Mouse (Mus musculus) CH12.LX (cell line): ENCODE data around the gene Arhgef39. TPM values are rescaled to one million over a fixed set of nuclear protein-coding genes. Genes with fewer than 3 reads are reported as not detected.
A peak's percentile ranks its signal among the peaks of the same experiment; 100 is the strongest.

Experiments used
- DNase-seq: peaks from one replicate; pipeline ENCODE4 v3.0.0-alpha.2; 2013; ENCODE audit errors: extremely low read depth
- H3K27ac ChIP-seq: 2 replicates; pipeline ENCODE4 v1.5.1; 2012; ENCODE audit warnings: low read depth, mild to moderate bottlenecking, control low read depth, moderate library complexity; ENCODE audit not compliant: insufficient read depth
- H3K27me3 ChIP-seq: replicated peaks from 2 replicates; pipeline ENCODE3; 2012; ENCODE audit warnings: inconsistent platforms
- H3K36me3 ChIP-seq, 2 experiments: replicated peaks in 1 of 2; 2 replicates each; pipeline versions ENCODE3 to v1.6.1; 2012; ENCODE audit warnings: inconsistent platforms in 1 of 2, low read length in 1 of 2, mild to moderate bottlenecking in 1 of 2, mixed read lengths in 1 of 2, moderate library complexity in 1 of 2; ENCODE audit not compliant: control insufficient read depth in 1 of 2, insufficient read depth in 1 of 2
- H3K4me1 ChIP-seq, 2 experiments: 2 replicates each; pipeline ENCODE4 v1.6.1; 2012; ENCODE audit warnings: inconsistent platforms in 1 of 2, moderate library complexity in 1 of 2; ENCODE audit not compliant: insufficient read depth in 2 of 2, control insufficient read depth in 1 of 2
- H3K4me2 ChIP-seq: 2 replicates; pipeline ENCODE4 v1.6.1; 2012; ENCODE audit warnings: low read depth, mild to moderate bottlenecking, control low read depth; ENCODE audit not compliant: poor library complexity, insufficient read depth, severe bottlenecking
- H3K4me3 ChIP-seq, 3 experiments: fragments of 150-350 bp in 1 of 3; sonication (generic) in 1 of 3; replicated peaks in 1 of 3; 2 replicates each; pipeline versions ENCODE3 to v1.5.1; 2011 to 2012; ENCODE audit warnings: low read depth in 2 of 3, low read length in 2 of 3, mild to moderate bottlenecking in 2 of 3, moderate library complexity in 2 of 3, control low read depth in 1 of 3, improper control_type of control experiment in 1 of 3, inconsistent platforms in 1 of 3, mixed read lengths in 1 of 3; ENCODE audit not compliant: poor library complexity in 1 of 3
- H3K79me2 ChIP-seq: replicated peaks from 2 replicates; pipeline ENCODE4 v1.6.1; 2012; ENCODE audit warnings: mild to moderate bottlenecking, moderate library complexity; ENCODE audit not compliant: control insufficient read depth, poor library complexity, insufficient read depth, severe bottlenecking; ENCODE audit errors: extremely low read depth
- H3K9ac ChIP-seq: 2 replicates; pipeline ENCODE4 v1.6.1; 2012; ENCODE audit warnings: low read depth, mild to moderate bottlenecking, control low read depth, moderate library complexity; ENCODE audit not compliant: insufficient read depth
- H3K9me3 ChIP-seq: replicated peaks from 2 replicates; pipeline ENCODE3; 2012; ENCODE audit warnings: low read length, inconsistent platforms, mixed read lengths
- BHLHE40 ChIP-seq: IDR thresholded peaks from 2 replicates; pipeline ENCODE4 v1.6.1; 2011; ENCODE audit warnings: mild to moderate bottlenecking, low read depth, low read length, improper control_type of control experiment
- CHD1 ChIP-seq: IDR thresholded peaks from 2 replicates; pipeline ENCODE4 v1.6.1; 2012; ENCODE audit warnings: low read depth, low read length, improper control_type of control experiment, inconsistent platforms
- CTCF ChIP-seq, 2 experiments: IDR thresholded peaks in 1 of 2; conservative IDR thresholded peaks in 1 of 2; 2 replicates each; pipeline ENCODE4 v1.5.1; 2011 to 2012; ENCODE audit warnings: low read depth in 2 of 2, low read length in 2 of 2, improper control_type of control experiment in 1 of 2, inconsistent platforms in 1 of 2, mild to moderate bottlenecking in 1 of 2, moderate library complexity in 1 of 2
- E2F4 ChIP-seq: IDR thresholded peaks from 2 replicates; pipeline ENCODE4 v1.6.1; 2011; ENCODE audit warnings: low read depth, low read length, improper control_type of control experiment; ENCODE audit not compliant: insufficient replicate concordance
- ELF1 ChIP-seq: IDR thresholded peaks from 2 replicates; pipeline ENCODE4 v1.6.1; 2014; ENCODE audit warnings: low read depth, mild to moderate bottlenecking, inconsistent platforms, low read length, improper control_type of control experiment
- ETS1 ChIP-seq: conservative IDR thresholded peaks from 2 replicates; pipeline ENCODE4 v1.6.1; 2012; ENCODE audit warnings: low read depth, mild to moderate bottlenecking, inconsistent platforms, low read length, improper control_type of control experiment, moderate library complexity
- IRF4 ChIP-seq: IDR thresholded peaks from 2 replicates; pipeline ENCODE4 v1.6.1; 2014; ENCODE audit warnings: low read depth, mild to moderate bottlenecking, inconsistent platforms, low read length, improper control_type of control experiment
- JUN ChIP-seq: IDR thresholded peaks from 2 replicates; pipeline ENCODE4 v1.6.1; 2011; ENCODE audit warnings: low read depth, mild to moderate bottlenecking, low read length, improper control_type of control experiment, moderate library complexity; ENCODE audit not compliant: insufficient read depth
- JUND ChIP-seq: conservative IDR thresholded peaks from 2 replicates; pipeline ENCODE4 v1.6.1; 2011; ENCODE audit warnings: low read depth, low read length, improper control_type of control experiment
- KAT2A ChIP-seq: IDR thresholded peaks from 2 replicates; pipeline ENCODE4 v1.6.1; 2012; ENCODE audit warnings: low read length, improper control_type of control experiment, inconsistent platforms; ENCODE audit not compliant: insufficient replicate concordance
- MAFK ChIP-seq: IDR thresholded peaks from 2 replicates; pipeline ENCODE4 v1.6.1; 2011; ENCODE audit warnings: low read length, improper control_type of control experiment; ENCODE audit not compliant: insufficient replicate concordance
- MAX ChIP-seq: IDR thresholded peaks from 2 replicates; pipeline ENCODE4 v1.6.1; 2011; ENCODE audit warnings: low read length, improper control_type of control experiment
- MAZ ChIP-seq: IDR thresholded peaks from 2 replicates; pipeline ENCODE4 v1.6.1; 2012; ENCODE audit warnings: low read depth, mild to moderate bottlenecking, inconsistent platforms, low read length, improper control_type of control experiment, moderate library complexity
- MXI1 ChIP-seq: IDR thresholded peaks from 2 replicates; pipeline ENCODE4 v1.6.1; 2011; ENCODE audit warnings: mild to moderate bottlenecking, low read depth, low read length, improper control_type of control experiment
- MYC ChIP-seq: IDR thresholded peaks from 2 replicates; pipeline ENCODE4 v1.6.1; 2011; ENCODE audit warnings: low read depth, mild to moderate bottlenecking, improper control_type of control experiment, low read length
- NELFE ChIP-seq: IDR thresholded peaks from 2 replicates; pipeline ENCODE4 v1.6.1; 2011; ENCODE audit warnings: low read depth, low read length, improper control_type of control experiment
- NRF1 ChIP-seq: IDR thresholded peaks from 2 replicates; pipeline ENCODE4 v1.6.1; 2014; ENCODE audit warnings: low read depth, mild to moderate bottlenecking, inconsistent platforms, low read length, improper control_type of control experiment, moderate library complexity
- RAD21 ChIP-seq: IDR thresholded peaks from 2 replicates; pipeline ENCODE4 v1.6.1; 2011; ENCODE audit warnings: low read depth, mild to moderate bottlenecking, low read length, improper control_type of control experiment, moderate library complexity
- RCOR1 ChIP-seq: conservative IDR thresholded peaks from 2 replicates; pipeline ENCODE4 v1.6.1; 2012; ENCODE audit warnings: low read depth, mild to moderate bottlenecking, inconsistent platforms, low read length, improper control_type of control experiment
- SIN3A ChIP-seq: IDR thresholded peaks from 2 replicates; pipeline ENCODE4 v1.6.1; 2012; ENCODE audit warnings: low read length, improper control_type of control experiment, inconsistent platforms
- SMC3 ChIP-seq: IDR thresholded peaks from 2 replicates; pipeline ENCODE4 v1.6.1; 2011; ENCODE audit warnings: low read depth, low read length, improper control_type of control experiment
- TCF12 ChIP-seq: IDR thresholded peaks from 2 replicates; pipeline ENCODE4 v1.6.1; 2014; ENCODE audit warnings: low read depth, mild to moderate bottlenecking, inconsistent platforms, low read length, improper control_type of control experiment
- USF2 ChIP-seq: conservative IDR thresholded peaks from 2 replicates; pipeline ENCODE4 v1.6.1; 2011; ENCODE audit warnings: low read depth, low read length, improper control_type of control experiment
- ZC3H11A ChIP-seq: IDR thresholded peaks from 2 replicates; pipeline ENCODE4 v1.6.1; 2012; ENCODE audit warnings: low read depth, mild to moderate bottlenecking, inconsistent platforms, low read length, improper control_type of control experiment
- ZMIZ1 ChIP-seq: IDR thresholded peaks from 2 replicates; pipeline ENCODE4 v1.6.1; 2012; ENCODE audit warnings: low read depth, mild to moderate bottlenecking, inconsistent platforms, low read length, improper control_type of control experiment
- ZNF384 ChIP-seq: IDR thresholded peaks from 2 replicates; pipeline ENCODE4 v1.6.1; 2012; ENCODE audit warnings: low read depth, low read length, improper control_type of control experiment, inconsistent platforms
- dilution Hi-C: fragments of 300-500 bp; cut with MboI; formaldehyde crosslinking; loops from 2 replicates; pipeline ENCODE4 v1.14.3; 2020; ENCODE audit warnings: low sequenced_read_pairs; ENCODE audit not compliant: extremely low pct_unique_long_range_greater_than_20kb, extremely low pct_ligation_motif_present
- in situ Hi-C: fragments of 300-500 bp; cut with MboI; formaldehyde crosslinking; loops from 3 replicates; pipeline ENCODE4 v1.14.3; 2019; ENCODE audit warnings: low sequenced_read_pairs, low pct_ligation_motif_present, low pct_unique_long_range_greater_than_20kb, mixed read lengths
- polyA plus RNA-seq: library from polyadenylated mRNA; unstranded; fragments of >175 nt; gene quantifications from 2 replicates; pipeline ENCODE4 v1.2.1, GENCODE M21; 2012; ENCODE audit warnings: low read depth; ENCODE audit not compliant: insufficient read length
- total RNA-seq, 2 experiments: library from RNA; depleted of rRNA; stranded (reverse); fragments of 300-350 nt in 1 of 2; fragments of >200 nt in 1 of 2; gene quantifications; 2 replicates each; pipeline ENCODE4 v1.2.3; 2012 to 2014

Gene Arhgef39
- total and polyA plus RNA-seq, 3 experiments = 4.8 to 7.5 (median 7.1) TPM

- no peak overlapping the region for H3K4me2 ChIP-seq
- no peak for TF ChIP-seq CHD1
- TF ChIP-seq E2F4 = no peak
- TF ChIP-seq MAFK = no peak
- no peak for TF ChIP-seq JUND
- no peaks in the 10 kb centered on the region for H3K9me3 ChIP-seq
- no peak overlapping the region for H3K9ac ChIP-seq
- H3K4me3 ChIP-seq = no peak overlapping the region
- dilution Hi-C loops (no loop called here), in situ Hi-C loops (no loop called here)
- H3K27me3 ChIP-seq = no peaks in the 10 kb centered on the region
- H3K79me2 ChIP-seq = no peaks in the 10 kb centered on the region
- H3K27ac ChIP-seq = no peak overlapping the region
- H3K36me3 ChIP-seq = peaks cover 70 to 83% of the 10 kb centered on the region in 2 experiments
- DNase-seq = no peak
- peaks cover 0 to 5% of the 10 kb centered on the region in 2 experiments; a peak in 1 of 4 replicates for H3K4me1 ChIP-seq
Measured at GRCm38 (mm10) chr4:43533270-43533669, 33.8 kb upstream of the Arhgef39 start.

GRCm38 (mm10) chr4:43530581-43530980 lies 31.1 kb upstream of the Arhgef39 start:
- no peak overlapping the region for H3K27ac ChIP-seq
- peaks cover 2% of the 10 kb centered on the region for H3K27me3 ChIP-seq
- dilution Hi-C loops = no loop called here

GRCm38 (mm10) chr4:43530081-43530501 lies 30.6 kb upstream of the Arhgef39 start:
- in situ Hi-C loops = no loop called here
- H3K4me1 ChIP-seq = peaks cover 0 to 5% of the 10 kb centered on the region in 2 experiments; a peak in 1 of 4 replicates
- TF ChIP-seq MAFK = no peak
- TF ChIP-seq MAZ = no peak
- TF ChIP-seq CHD1 = no peak
- TF ChIP-seq SMC3 = no peak
- TF ChIP-seq TCF12 = no peak
- TF ChIP-seq MAX = no peak
- TF ChIP-seq USF2 = no peak
- no peak for TF ChIP-seq NRF1
- no peak for TF ChIP-seq MXI1
- TF ChIP-seq KAT2A = no peak
- TF ChIP-seq ELF1 = no peak
- TF ChIP-seq ZC3H11A = no peak
- no peak for TF ChIP-seq ETS1
- TF ChIP-seq RAD21 = no peak
- TF ChIP-seq BHLHE40 = no peak
- no peak for TF ChIP-seq E2F4
- TF ChIP-seq JUND = no peak
- TF ChIP-seq, all 38 proteins: peak for 0
- dilution Hi-C loops = no loop called here
- Histone ChIP-seq H3K4me3 (no peak overlapping the region), H3K36me3 (peaks cover 40 to 53% of the 10 kb centered on the region in 2 experiments), H3K27me3 (peaks cover 7% of the 10 kb centered on the region), H3K27ac (no peak overlapping the region), H3K9me3 (peaks cover 3% of the 10 kb centered on the region), H3K79me2 (no peaks in the 10 kb centered on the region), H3K9ac (no peak overlapping the region), H3K4me2 (no peak overlapping the region)
- DNase-seq = no peak

More at GRCm38 (mm10) chr4:43530581-43530980, 31.1 kb upstream of the Arhgef39 start:
- TF ChIP-seq TCF12 (no peak), CTCF (conservative IDR thresholded peaks at IDR 0.05 in 1 of 2, IDR thresholded peaks at IDR 0.05 in 1 of 2; ENCODE audit: low read depth in 2 of 2, low read length in 2 of 2) (peak; percentile 84 to 85), IRF4 (no peak), NRF1 (no peak), JUN (no peak), SIN3A (no peak), ZMIZ1 (no peak), RCOR1 (no peak), SMC3 (peak; percentile 70), MXI1 (no peak), ELF1 (0 out of 2 replicates have a peak, but pooled peaks have one; percentile 23), ZC3H11A (no peak), RAD21 (peak; percentile 81), ZNF384 (no peak), NELFE (0 out of 2 replicates have a peak, but pooled peaks have one; percentile 29), MYC (no peak)
- H3K9ac ChIP-seq = no peak overlapping the region
- no peaks in the 10 kb centered on the region for H3K79me2 ChIP-seq
- peaks cover 45 to 58% of the 10 kb centered on the region in 2 experiments for H3K36me3 ChIP-seq
- H3K4me1 ChIP-seq = peaks cover 0 to 5% of the 10 kb centered on the region in 2 experiments; a peak in 1 of 4 replicates
- peaks cover 3% of the 10 kb centered on the region for H3K9me3 ChIP-seq
- H3K4me3 ChIP-seq = no peak overlapping the region
- in situ Hi-C loops = no loop called here
- DNase-seq = peak; percentile 80
- no peak overlapping the region for H3K4me2 ChIP-seq
